Mouse (Mus musculus): ENCODE measurements around the gene Kmt2e. TPM values are rescaled to one million over a fixed set of nuclear protein-coding genes. Genes with fewer than 3 reads are reported as not detected.

Kmt2e gene
- total and polyA plus RNA-seq, 2 experiments: 8.1 to 19.1 TPM

GRCm38 (mm10) chr5:23414490-23415126 is 19.6 kb upstream of the Kmt2e start:
- DNase-seq (ENCODE audit: extremely low read depth, low read depth, low spot score): peak; percentile 96
- 39% methylated on average over 4 of the region's 4 CpGs for WGBS
- peaks cover 60% of the 10 kb centered on the region for H3K4me1 ChIP-seq (ENCODE audit: control insufficient read depth, insufficient read depth, low read length)

GRCm38 (mm10) chr5:23415571-23416285 is 18.5 kb upstream of the Kmt2e start:
- peaks cover 56% of the 10 kb centered on the region for H3K4me1 ChIP-seq (ENCODE audit: control insufficient read depth, insufficient read depth, low read length)

More at GRCm38 (mm10) chr5:23414490-23415126, 19.6 kb upstream of the Kmt2e start:
- H3K27me3 ChIP-seq (ENCODE audit: control insufficient read depth, insufficient read depth, low read length): no peaks in the 10 kb centered on the region
- peaks cover 11% of the 10 kb centered on the region; the same call in 1 of the 2 replicates for H3K79me2 ChIP-seq (ENCODE audit: control insufficient read depth, insufficient read depth, low read length)
- peak overlapping the region; percentile 68 for H3K27ac ChIP-seq (replicated peaks; ENCODE audit: insufficient read depth, low read depth, low read length)
- H3K36me3 ChIP-seq (ENCODE audit: control insufficient read depth, insufficient read depth, low read length): 0 out of 2 replicates have a peak, but pooled peaks cover 1% of the 10 kb centered on the region
- TF ChIP-seq POLR2A (IDR thresholded peaks at IDR 0.05; ENCODE audit: extremely low read depth, insufficient read depth, low read length) (no peak), CTCF (IDR thresholded peaks at IDR 0.05; ENCODE audit: low read depth, low read length) (no peak)
- no peak overlapping the region for H3K9ac ChIP-seq (ENCODE audit: low read depth, low read length)
- H3K4me3 ChIP-seq (ENCODE audit: insufficient read depth, low read depth, low read length): no peak overlapping the region

GRCm38 (mm10) chr5:23416286-23416643 is 18.0 kb upstream of the Kmt2e start:
- Histone ChIP-seq H3K79me2 (ENCODE audit: control insufficient read depth, insufficient read depth, low read length) (peaks cover 13% of the 10 kb centered on the region; the same call in 1 of the 2 replicates), H3K4me1 (ENCODE audit: control insufficient read depth, insufficient read depth, low read length) (peaks cover 53% of the 10 kb centered on the region), H3K4me3 (ENCODE audit: insufficient read depth, low read depth, low read length) (no peak overlapping the region), H3K27me3 (ENCODE audit: control insufficient read depth, insufficient read depth, low read length) (no peaks in the 10 kb centered on the region), H3K9ac (ENCODE audit: low read depth, low read length) (0 out of 2 replicates have a peak overlapping the region, but pooled peaks have one; percentile 21), H3K27ac (replicated peaks; ENCODE audit: insufficient read depth, low read depth, low read length) (no peak overlapping the region), H3K36me3 (ENCODE audit: control insufficient read depth, insufficient read depth, low read length) (peaks cover 1% of the 10 kb centered on the region; the same call in 1 of the 2 replicates)
- 55% methylated on average over 6 of the region's 6 CpGs for WGBS
- no peak for TF ChIP-seq POLR2A (IDR thresholded peaks at IDR 0.05; ENCODE audit: extremely low read depth, insufficient read depth, low read length)
- no peak for TF ChIP-seq CTCF (IDR thresholded peaks at IDR 0.05; ENCODE audit: low read depth, low read length)
- no peak for DNase-seq (ENCODE audit: extremely low read depth, low read depth, low spot score)

More at GRCm38 (mm10) chr5:23415571-23416285, 18.5 kb upstream of the Kmt2e start:
- Histone ChIP-seq H3K4me3 (ENCODE audit: insufficient read depth, low read depth, low read length) (no peak overlapping the region), H3K9ac (ENCODE audit: low read depth, low read length) (peak overlapping the region; percentile 63), H3K36me3 (ENCODE audit: control insufficient read depth, insufficient read depth, low read length) (peaks cover 1% of the 10 kb centered on the region; the same call in 1 of the 2 replicates), H3K27ac (replicated peaks; ENCODE audit: insufficient read depth, low read depth, low read length) (peak overlapping the region; percentile 30; the same call in 1 of the 2 replicates), H3K27me3 (ENCODE audit: control insufficient read depth, insufficient read depth, low read length) (no peaks in the 10 kb centered on the region), H3K79me2 (ENCODE audit: control insufficient read depth, insufficient read depth, low read length) (peaks cover 13% of the 10 kb centered on the region; the same call in 1 of the 2 replicates)
- TF ChIP-seq POLR2A (IDR thresholded peaks at IDR 0.05; ENCODE audit: extremely low read depth, insufficient read depth, low read length) (no peak), CTCF (IDR thresholded peaks at IDR 0.05; ENCODE audit: low read depth, low read length) (no peak)
- 18% methylated on average over 7 of the region's 7 CpGs for WGBS
- peak; percentile 61 for DNase-seq (ENCODE audit: extremely low read depth, low read depth, low spot score)

GRCm38 (mm10) chr5:23417716-23418115 is 16.5 kb upstream of the Kmt2e start:
- peaks cover 41% of the 10 kb centered on the region for H3K4me1 ChIP-seq (ENCODE audit: control insufficient read depth, insufficient read depth, low read length)
- peaks cover 8% of the 10 kb centered on the region; the same call in 1 of the 2 replicates for H3K36me3 ChIP-seq (ENCODE audit: control insufficient read depth, insufficient read depth, low read length)
- H3K4me3 ChIP-seq (ENCODE audit: insufficient read depth, low read depth, low read length): peak overlapping the region; percentile 80; the same call in 1 of the 2 replicates
- no peaks in the 10 kb centered on the region for H3K27me3 ChIP-seq (ENCODE audit: control insufficient read depth, insufficient read depth, low read length)
- 54% methylated on average over 2 of the region's 2 CpGs for WGBS
- DNase-seq (ENCODE audit: extremely low read depth, low read depth, low spot score): no peak
- H3K27ac ChIP-seq (replicated peaks; ENCODE audit: insufficient read depth, low read depth, low read length): 0 out of 2 replicates have a peak overlapping the region, but pooled peaks have one; percentile 8
- H3K9ac ChIP-seq (ENCODE audit: low read depth, low read length): no peak overlapping the region
- no peak for TF ChIP-seq POLR2A (IDR thresholded peaks at IDR 0.05; ENCODE audit: extremely low read depth, insufficient read depth, low read length)
- no peak for TF ChIP-seq CTCF (IDR thresholded peaks at IDR 0.05; ENCODE audit: low read depth, low read length)
- peaks cover 13% of the 10 kb centered on the region; the same call in 1 of the 2 replicates for H3K79me2 ChIP-seq (ENCODE audit: control insufficient read depth, insufficient read depth, low read length)

GRCm38 (mm10) chr5:23418147-23418781 is 16.0 kb upstream of the Kmt2e start:
- Histone ChIP-seq H3K27ac (replicated peaks; ENCODE audit: insufficient read depth, low read depth, low read length) (peak overlapping the region; percentile 95), H3K4me3 (ENCODE audit: insufficient read depth, low read depth, low read length) (peak overlapping the region; percentile 80), H3K36me3 (ENCODE audit: control insufficient read depth, insufficient read depth, low read length) (peaks cover 12% of the 10 kb centered on the region), H3K27me3 (ENCODE audit: control insufficient read depth, insufficient read depth, low read length) (no peaks in the 10 kb centered on the region), H3K79me2 (ENCODE audit: control insufficient read depth, insufficient read depth, low read length) (peaks cover 16% of the 10 kb centered on the region; the same call in 1 of the 2 replicates), H3K9ac (ENCODE audit: low read depth, low read length) (peak overlapping the region; percentile 90), H3K4me1 (ENCODE audit: control insufficient read depth, insufficient read depth, low read length) (peaks cover 39% of the 10 kb centered on the region)
- peak; percentile 73 for DNase-seq (ENCODE audit: extremely low read depth, low read depth, low spot score)
- 0 out of 2 replicates have a peak, but pooled peaks have one; percentile 8 for TF ChIP-seq CTCF (IDR thresholded peaks at IDR 0.05; ENCODE audit: low read depth, low read length)
- TF ChIP-seq POLR2A (IDR thresholded peaks at IDR 0.05; ENCODE audit: extremely low read depth, insufficient read depth, low read length): peak; percentile 82; the same call in 1 of the 2 replicates
- WGBS: under 1% methylated on average over 40 of the region's 40 CpGs

All from liver, adult 2 months (tissue).